Mouse (Mus musculus): ENCODE measurements around the gene Ak2. TPM values are rescaled to one million over a fixed set of nuclear protein-coding genes. Genes with fewer than 3 reads are reported as not detected.

The Ak2 gene
- 204 and 208 TPM in 2 replicates for polyA plus RNA-seq (2011; ENCODE audit: insufficient read depth, insufficient read length, low read depth, missing spikeins)

GRCm38 (mm10) chr4:128991500-128992008 is at the start of gene Ak2:
TSS of gene Ak2 (plus strand) at chr4:128991958.
- Histone ChIP-seq H3K4me3 (ENCODE audit: low read depth, low read length) (no peak within 1 kb of the TSS), H3K27me3 (ENCODE audit: control insufficient read depth, insufficient read depth, low read length, poor library complexity, severe bottlenecking) (no peaks in the 10 kb centered on the region), H3K36me3 (ENCODE audit: control insufficient read depth, insufficient read depth, low read length, poor library complexity, severe bottlenecking) (peaks cover 8% of the 10 kb centered on the region), H3K9me3 (replicated peaks; ENCODE audit: control insufficient read depth, insufficient read depth, low read length, poor library complexity, severe bottlenecking) (no peaks in the 10 kb centered on the region), H3K9ac (ENCODE audit: low read depth, poor library complexity, severe bottlenecking) (no peak within 1 kb of the TSS), H3K27ac (ENCODE audit: insufficient read depth, low read length) (no peak within 1 kb of the TSS), H3K4me1 (ENCODE audit: control insufficient read depth, insufficient read depth, low read length) (no peaks in the 10 kb centered on the region)
- TF ChIP-seq EP300 (IDR thresholded peaks at IDR 0.05; ENCODE audit: insufficient read depth, low read depth, low read length), result no peak
- TF ChIP-seq POLR2A (IDR thresholded peaks at IDR 0.05; ENCODE audit: insufficient read depth, low read length), result no peak

- no peak overlapping the region for H3K4me3 ChIP-seq (ENCODE audit: low read depth, low read length)
- H3K4me1 ChIP-seq (ENCODE audit: control insufficient read depth, insufficient read depth, low read length), result peaks cover under 1% of the 10 kb centered on the region
- no peaks in the 10 kb centered on the region for H3K36me3 ChIP-seq (ENCODE audit: control insufficient read depth, insufficient read depth, low read length, poor library complexity, severe bottlenecking)
- peak; percentile 71 for TF ChIP-seq CTCF (IDR thresholded peaks at IDR 0.05; ENCODE audit: low read depth, low read length)
- no peak for TF ChIP-seq POLR2A (IDR thresholded peaks at IDR 0.05; ENCODE audit: insufficient read depth, low read length)
- no peak for TF ChIP-seq EP300 (IDR thresholded peaks at IDR 0.05; ENCODE audit: insufficient read depth, low read depth, low read length)
- H3K9ac ChIP-seq (ENCODE audit: low read depth, poor library complexity, severe bottlenecking), result no peak overlapping the region
- no peak overlapping the region for H3K27ac ChIP-seq (ENCODE audit: insufficient read depth, low read length)
- no peaks in the 10 kb centered on the region for H3K27me3 ChIP-seq (ENCODE audit: control insufficient read depth, insufficient read depth, low read length, poor library complexity, severe bottlenecking)
- H3K9me3 ChIP-seq (replicated peaks; ENCODE audit: control insufficient read depth, insufficient read depth, low read length, poor library complexity, severe bottlenecking), result no peaks in the 10 kb centered on the region
Measured at GRCm38 (mm10) chr4:128942346-128942745, 49.4 kb upstream of the Ak2 start.

- Histone ChIP-seq H3K4me3 (ENCODE audit: low read depth, low read length) (no peak overlapping the region), H3K4me1 (ENCODE audit: control insufficient read depth, insufficient read depth, low read length) (peaks cover 4% of the 10 kb centered on the region), H3K27me3 (ENCODE audit: control insufficient read depth, insufficient read depth, low read length, poor library complexity, severe bottlenecking) (no peaks in the 10 kb centered on the region), H3K9ac (ENCODE audit: low read depth, poor library complexity, severe bottlenecking) (no peak overlapping the region), H3K36me3 (ENCODE audit: control insufficient read depth, insufficient read depth, low read length, poor library complexity, severe bottlenecking) (no peaks in the 10 kb centered on the region), H3K27ac (ENCODE audit: insufficient read depth, low read length) (no peak overlapping the region), H3K9me3 (replicated peaks; ENCODE audit: control insufficient read depth, insufficient read depth, low read length, poor library complexity, severe bottlenecking) (no peaks in the 10 kb centered on the region)
- TF ChIP-seq EP300 (IDR thresholded peaks at IDR 0.05; ENCODE audit: insufficient read depth, low read depth, low read length), result no peak
- TF ChIP-seq POLR2A (IDR thresholded peaks at IDR 0.05; ENCODE audit: insufficient read depth, low read length), result no peak
- TF ChIP-seq CTCF (IDR thresholded peaks at IDR 0.05; ENCODE audit: low read depth, low read length), result no peak
Measured at GRCm38 (mm10) chr4:128946736-128947135, 45.0 kb upstream of the Ak2 start.

- no peak overlapping the region for H3K9ac ChIP-seq (ENCODE audit: low read depth, poor library complexity, severe bottlenecking)
- no peak for TF ChIP-seq EP300 (IDR thresholded peaks at IDR 0.05; ENCODE audit: insufficient read depth, low read depth, low read length)
- no peak for TF ChIP-seq POLR2A (IDR thresholded peaks at IDR 0.05; ENCODE audit: insufficient read depth, low read length)
- no peak for TF ChIP-seq CTCF (IDR thresholded peaks at IDR 0.05; ENCODE audit: low read depth, low read length)
- no peaks in the 10 kb centered on the region for H3K27me3 ChIP-seq (ENCODE audit: control insufficient read depth, insufficient read depth, low read length, poor library complexity, severe bottlenecking)
- no peak overlapping the region for H3K27ac ChIP-seq (ENCODE audit: insufficient read depth, low read length)
- H3K36me3 ChIP-seq (ENCODE audit: control insufficient read depth, insufficient read depth, low read length, poor library complexity, severe bottlenecking), result no peaks in the 10 kb centered on the region
- no peaks in the 10 kb centered on the region for H3K9me3 ChIP-seq (replicated peaks; ENCODE audit: control insufficient read depth, insufficient read depth, low read length, poor library complexity, severe bottlenecking)
- peaks cover 4% of the 10 kb centered on the region for H3K4me1 ChIP-seq (ENCODE audit: control insufficient read depth, insufficient read depth, low read length)
- H3K4me3 ChIP-seq (ENCODE audit: low read depth, low read length), result no peak overlapping the region
Measured at GRCm38 (mm10) chr4:128947326-128947933, 44.3 kb upstream of the Ak2 start.

DNA sequence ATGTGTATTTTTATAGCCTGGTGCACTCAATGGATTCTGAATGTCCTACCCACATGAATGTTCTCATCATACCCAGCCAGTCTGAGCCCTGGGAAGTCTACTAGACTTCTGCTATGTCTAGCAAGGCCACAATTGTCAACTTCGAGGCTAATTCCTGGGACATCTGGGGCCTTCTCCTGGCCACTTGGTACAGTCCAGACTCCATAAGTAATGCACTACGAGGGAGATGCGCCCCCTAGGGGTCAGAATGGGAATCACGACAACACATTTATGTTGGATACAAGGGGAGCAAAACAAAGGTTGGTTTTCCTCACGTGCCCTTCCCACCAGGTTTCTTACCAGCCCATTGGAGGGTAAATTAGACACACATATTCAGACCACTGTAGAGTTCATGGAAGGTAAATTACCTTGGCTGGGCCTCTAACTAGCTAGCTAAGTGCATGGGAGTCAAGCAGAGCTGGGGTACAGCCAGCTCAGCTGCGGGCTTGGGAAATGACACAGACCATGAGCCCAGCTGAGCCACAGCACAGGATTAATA is 43.6 kb upstream of the Ak2 start:
- no peaks in the 10 kb centered on the region for H3K9me3 ChIP-seq (replicated peaks; ENCODE audit: control insufficient read depth, insufficient read depth, low read length, poor library complexity, severe bottlenecking)
- no peaks in the 10 kb centered on the region for H3K36me3 ChIP-seq (ENCODE audit: control insufficient read depth, insufficient read depth, low read length, poor library complexity, severe bottlenecking)
- H3K27ac ChIP-seq (ENCODE audit: insufficient read depth, low read length), result no peak overlapping the region
- no peak for TF ChIP-seq EP300 (IDR thresholded peaks at IDR 0.05; ENCODE audit: insufficient read depth, low read depth, low read length)
- peak; percentile 63 for TF ChIP-seq CTCF (IDR thresholded peaks at IDR 0.05; ENCODE audit: low read depth, low read length)
- no peak for TF ChIP-seq POLR2A (IDR thresholded peaks at IDR 0.05; ENCODE audit: insufficient read depth, low read length)
- no peaks in the 10 kb centered on the region for H3K27me3 ChIP-seq (ENCODE audit: control insufficient read depth, insufficient read depth, low read length, poor library complexity, severe bottlenecking)
- no peak overlapping the region for H3K4me3 ChIP-seq (ENCODE audit: low read depth, low read length)
- peaks cover 4% of the 10 kb centered on the region for H3K4me1 ChIP-seq (ENCODE audit: control insufficient read depth, insufficient read depth, low read length)
- no peak overlapping the region for H3K9ac ChIP-seq (ENCODE audit: low read depth, poor library complexity, severe bottlenecking)

DNA sequence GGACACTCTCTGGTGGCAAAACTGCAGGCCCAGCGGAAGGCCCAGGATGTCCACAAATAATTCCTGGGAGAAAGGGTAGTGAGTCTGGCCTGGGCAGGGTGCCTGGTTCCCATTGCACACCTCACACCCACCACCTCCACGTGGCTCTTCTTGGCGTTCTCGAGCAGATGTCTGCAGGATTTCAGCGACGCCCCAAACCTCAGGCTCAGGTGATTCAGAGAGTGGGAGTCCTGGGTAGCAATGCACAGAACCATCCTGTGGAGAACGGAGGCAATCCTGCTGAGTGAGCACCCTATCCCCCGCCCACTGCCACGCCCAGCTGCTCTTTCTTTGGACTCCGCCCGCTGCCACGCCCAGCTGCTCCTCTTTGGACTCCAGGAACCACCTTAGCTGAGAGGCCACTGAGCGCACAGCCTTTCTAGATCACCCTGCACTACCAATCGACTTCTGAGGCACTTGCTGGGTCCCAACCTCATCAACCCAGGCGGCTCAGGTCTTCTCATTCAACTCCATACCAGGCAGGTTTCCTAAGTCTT is 42.2 kb upstream of the Ak2 start:
- no peak overlapping the region for H3K9ac ChIP-seq (ENCODE audit: low read depth, poor library complexity, severe bottlenecking)
- H3K36me3 ChIP-seq (ENCODE audit: control insufficient read depth, insufficient read depth, low read length, poor library complexity, severe bottlenecking), result no peaks in the 10 kb centered on the region
- no peaks in the 10 kb centered on the region for H3K27me3 ChIP-seq (ENCODE audit: control insufficient read depth, insufficient read depth, low read length, poor library complexity, severe bottlenecking)
- H3K4me3 ChIP-seq (ENCODE audit: low read depth, low read length), result no peak overlapping the region
- H3K9me3 ChIP-seq (replicated peaks; ENCODE audit: control insufficient read depth, insufficient read depth, low read length, poor library complexity, severe bottlenecking), result no peaks in the 10 kb centered on the region
- TF ChIP-seq CTCF (IDR thresholded peaks at IDR 0.05; ENCODE audit: low read depth, low read length) (no peak), EP300 (IDR thresholded peaks at IDR 0.05; ENCODE audit: insufficient read depth, low read depth, low read length) (0 out of 2 replicates have a peak, but pooled peaks have one; percentile 21)
- H3K27ac ChIP-seq (ENCODE audit: insufficient read depth, low read length), result no peak overlapping the region
- peaks cover 4% of the 10 kb centered on the region for H3K4me1 ChIP-seq (ENCODE audit: control insufficient read depth, insufficient read depth, low read length)
